Mouse (Mus musculus) heart, adult 2 months (tissue): ENCODE measurements around the gene Stk38.
A peak's percentile ranks its signal among the peaks of the same experiment; 100 is the strongest.

ENCODE experiments used
- CTCF ChIP-seq: fragments of 200-600 bp; IDR thresholded peaks from 2 replicates; pipeline ENCODE4 v1.8.1; 2022; ENCODE audit warnings: antibody characterized with exemption, mild to moderate bottlenecking, moderate library complexity
- EP300 ChIP-seq: fragments of 200-500 bp; IDR thresholded peaks from 2 replicates; pipeline ENCODE4 v1.6.1; 2011; ENCODE audit warnings: low read depth, low read length, control low read depth; ENCODE audit not compliant: insufficient read depth
- POLR2A ChIP-seq: fragments of 200-500 bp; IDR thresholded peaks from 2 replicates; pipeline ENCODE4 v1.6.1; 2011; ENCODE audit warnings: mild to moderate bottlenecking, low read depth, low read length, control low read depth; ENCODE audit not compliant: insufficient read depth

DNA sequence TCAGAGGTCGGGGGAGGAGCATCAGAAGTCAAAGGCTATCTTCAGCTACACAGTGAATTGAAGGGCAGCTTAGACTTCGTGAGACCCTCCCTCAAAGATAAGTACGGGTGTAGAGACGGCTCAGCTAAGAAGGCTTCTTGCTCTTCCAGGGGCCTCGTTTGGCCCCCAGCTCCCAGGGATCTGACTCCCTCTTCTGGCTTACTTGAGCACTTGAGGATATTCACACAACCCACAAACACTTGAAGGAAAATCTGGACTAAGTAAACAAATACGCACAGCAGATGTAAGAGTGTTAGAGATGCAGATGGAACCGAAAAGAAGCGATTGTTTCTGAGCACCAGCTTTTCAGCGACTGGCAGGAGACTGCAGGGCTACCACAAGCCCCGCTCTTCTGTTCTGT, 47.2 kb downstream of the Stk38 start:
- TF ChIP-seq CTCF (peak; percentile 31), EP300 (no peak), POLR2A (no peak)
